Mouse (Mus musculus): ENCODE results near the gene Ntn3.
A peak's percentile ranks its signal among the peaks of the same experiment; 100 is the strongest.

The Ntn3 gene

DNA sequence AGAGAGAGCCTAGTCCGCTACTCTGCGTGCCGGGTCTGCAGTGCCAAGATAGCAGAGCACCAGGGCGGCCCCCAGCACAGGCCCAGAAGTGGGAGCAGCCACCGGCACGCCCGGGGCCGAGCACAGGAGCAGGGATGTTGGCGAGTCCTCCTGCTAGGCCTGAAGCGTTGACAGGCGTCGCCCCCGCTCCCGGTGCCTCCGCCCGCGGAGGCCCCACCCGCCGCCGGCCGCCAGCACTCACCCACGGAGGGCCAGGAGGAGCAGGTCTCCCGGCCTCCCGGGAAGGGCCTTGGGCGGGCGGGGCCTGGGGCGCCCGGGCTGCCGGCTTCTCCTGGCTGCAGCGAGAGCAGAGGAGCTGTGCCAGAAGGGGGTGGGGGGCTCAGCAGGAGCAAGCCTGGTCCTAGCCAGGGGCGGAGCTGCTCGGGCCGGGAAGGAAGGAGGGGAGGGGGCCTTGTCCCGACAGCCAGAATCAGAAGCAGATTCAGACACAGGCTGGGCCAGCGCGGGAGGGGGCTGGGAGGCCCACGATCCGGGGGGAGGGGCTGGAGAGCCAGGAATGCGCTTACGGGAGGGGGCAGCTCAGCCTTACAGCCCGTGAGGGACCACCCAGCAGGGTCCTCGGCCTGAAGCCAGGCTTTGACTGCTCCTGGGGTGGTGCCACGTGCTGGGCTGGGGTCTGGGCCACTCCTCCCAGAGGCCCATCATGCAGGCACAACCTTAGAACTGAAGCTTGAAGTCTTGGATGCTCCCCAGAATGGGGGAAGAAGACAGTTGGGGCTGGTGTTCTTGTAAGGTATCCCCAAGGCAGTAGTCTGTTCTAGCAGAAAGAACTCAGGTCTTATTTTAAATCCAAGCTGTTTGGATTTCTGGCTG, at the start of gene Ntn3:
Gene Ntn3 (minus strand): TSS at position 489 of the 873 bp plus-strand sequence.
- no peak for DNase-seq (ENCODE audit: extremely low read depth, low read depth, low spot score)

DNA sequence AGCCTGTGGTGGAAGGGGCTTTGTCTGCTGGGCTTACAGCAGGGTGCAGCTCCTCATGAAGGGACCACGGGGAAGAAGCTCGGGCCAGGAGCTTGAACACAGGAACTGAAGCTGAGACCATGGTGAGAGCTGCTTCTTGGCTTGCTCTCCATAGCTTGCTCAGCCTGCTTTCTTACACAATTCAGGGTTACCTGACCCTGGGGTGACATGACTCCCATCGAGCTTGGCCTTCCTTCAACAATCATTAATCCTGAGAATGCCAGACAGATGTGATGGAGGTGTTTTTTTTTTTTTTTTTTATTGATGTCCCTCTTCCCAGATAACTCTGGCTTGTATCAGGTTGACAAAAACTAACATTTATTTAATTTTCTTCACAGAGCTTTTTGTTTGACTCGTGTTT, 49.6 kb upstream of the Ntn3 start:
- DNase-seq (ENCODE audit: extremely low read depth, low read depth, low spot score) = peak; percentile 37

DNA sequence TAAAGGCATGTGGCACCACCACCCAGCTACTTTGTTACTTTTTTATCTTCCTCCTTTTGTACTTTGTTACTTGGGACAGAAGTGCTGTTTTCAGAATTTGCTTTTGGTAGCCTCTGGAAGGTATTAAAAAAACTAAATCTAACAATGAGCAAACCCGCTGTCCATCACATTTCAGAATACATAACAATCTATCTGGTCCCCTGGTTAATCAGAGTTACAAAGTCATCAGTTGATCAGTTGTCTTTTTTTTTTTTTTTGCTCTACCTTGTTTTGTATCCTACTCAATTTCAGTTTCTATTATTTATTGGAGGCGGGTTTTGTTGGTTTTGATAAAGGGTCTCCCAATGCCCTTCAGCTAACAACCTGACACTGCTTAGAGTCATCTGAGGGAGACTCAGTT, 43.0 kb upstream of the Ntn3 start:
- DNase-seq (ENCODE audit: extremely low read depth, low read depth, low spot score) = no peak

DNA sequence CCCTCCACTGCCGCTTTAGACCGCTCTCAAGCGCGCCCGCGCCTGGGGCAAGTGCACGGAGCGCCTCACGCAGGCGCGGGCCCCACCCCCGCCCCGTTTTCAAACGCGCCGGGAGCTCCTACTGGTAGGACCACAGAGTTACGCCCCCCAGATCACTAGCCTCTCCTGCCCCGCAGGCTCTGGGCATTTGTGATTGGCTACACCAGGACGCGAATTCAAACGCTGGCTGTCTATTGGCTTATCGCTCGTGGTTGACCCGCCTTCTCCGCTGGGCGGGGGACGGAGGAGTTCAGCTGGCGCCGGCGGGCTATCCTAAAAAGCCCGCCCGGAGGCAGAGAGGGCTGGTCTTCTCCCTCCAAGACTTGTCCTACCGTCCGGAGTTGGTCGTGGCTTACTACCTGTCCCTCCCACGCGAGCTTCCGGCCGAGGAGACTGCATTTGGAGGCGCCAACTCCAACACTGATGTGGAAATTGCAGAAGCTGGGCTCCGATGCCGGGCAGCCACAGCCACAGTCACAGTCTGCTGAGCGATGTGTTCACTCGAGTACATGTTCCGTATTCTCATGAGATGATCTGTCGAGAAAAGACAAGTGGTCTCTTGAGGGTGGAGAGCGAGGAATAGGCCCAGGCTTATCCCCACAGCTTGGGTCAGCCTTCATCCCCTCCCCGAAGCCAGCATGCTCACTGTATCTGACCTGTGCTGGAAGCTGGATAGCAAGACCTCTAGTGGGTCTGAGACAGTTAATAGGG, 42.2 kb upstream of the Ntn3 start, which contains the start of gene Ccnf:
Gene Ccnf (minus strand): TSS at position 165 of the 750 bp plus-strand sequence.
- peak; percentile 85 for DNase-seq (ENCODE audit: extremely low read depth, low read depth, low spot score)

DNA sequence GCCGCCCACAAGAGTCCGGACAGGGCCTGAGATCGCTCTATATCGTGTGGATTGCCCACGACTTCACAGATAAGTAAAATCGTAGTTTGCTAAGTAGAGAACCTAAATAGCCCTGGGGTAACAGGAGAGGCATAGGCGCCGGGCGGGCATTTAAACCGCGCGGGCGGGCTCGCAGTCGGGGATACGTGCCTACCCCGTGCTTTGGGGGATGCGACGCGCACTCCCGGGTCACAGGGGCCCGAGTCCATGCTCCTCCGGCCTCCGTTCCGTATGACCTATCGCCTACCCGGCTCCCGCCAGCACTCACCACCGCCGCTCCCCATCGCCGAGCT, 41.6 kb upstream of the Ntn3 start:
- DNase-seq (ENCODE audit: extremely low read depth, low read depth, low spot score) = no peak

DNA sequence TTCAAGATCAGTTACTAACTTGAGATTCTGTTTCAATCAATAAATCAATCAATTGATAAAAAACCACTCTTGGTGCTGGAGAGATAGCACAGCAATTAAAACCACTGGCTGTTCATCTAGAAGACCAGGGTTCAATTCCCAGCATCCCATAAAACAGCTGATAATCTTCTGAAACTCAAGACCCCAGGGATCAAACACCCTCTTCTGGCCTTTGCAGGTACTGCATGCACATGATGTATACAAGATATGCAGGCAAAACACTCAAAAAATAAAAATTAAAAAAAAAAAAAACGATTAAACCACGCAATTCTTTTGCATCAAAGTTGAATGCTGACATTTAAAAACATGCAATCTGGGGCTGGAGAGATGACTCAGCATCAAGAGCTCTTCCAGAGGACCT, 39.3 kb upstream of the Ntn3 start:
- DNase-seq (ENCODE audit: extremely low read depth, low read depth, low spot score) = no peak

DNA sequence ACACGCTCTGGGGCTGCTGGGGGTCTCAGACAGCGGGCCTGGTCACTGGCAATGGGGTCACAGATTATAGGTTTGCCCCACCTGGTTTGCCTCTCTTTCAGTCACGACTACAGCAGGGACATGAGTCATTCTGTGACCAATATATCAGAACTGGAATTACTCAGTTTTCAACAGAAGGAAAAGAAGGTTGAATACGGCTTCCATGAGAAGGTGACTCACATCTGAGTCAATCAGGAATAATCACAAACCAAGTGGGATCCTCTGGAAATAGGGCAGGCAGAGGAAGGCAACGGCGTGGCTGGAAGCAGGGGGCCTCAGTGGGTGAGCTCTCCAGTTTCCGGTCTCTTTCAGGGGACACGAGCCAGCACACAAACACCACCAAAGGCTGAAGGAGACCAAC, 34.7 kb upstream of the Ntn3 start:
- DNase-seq (ENCODE audit: extremely low read depth, low read depth, low spot score) = no peak

DNA sequence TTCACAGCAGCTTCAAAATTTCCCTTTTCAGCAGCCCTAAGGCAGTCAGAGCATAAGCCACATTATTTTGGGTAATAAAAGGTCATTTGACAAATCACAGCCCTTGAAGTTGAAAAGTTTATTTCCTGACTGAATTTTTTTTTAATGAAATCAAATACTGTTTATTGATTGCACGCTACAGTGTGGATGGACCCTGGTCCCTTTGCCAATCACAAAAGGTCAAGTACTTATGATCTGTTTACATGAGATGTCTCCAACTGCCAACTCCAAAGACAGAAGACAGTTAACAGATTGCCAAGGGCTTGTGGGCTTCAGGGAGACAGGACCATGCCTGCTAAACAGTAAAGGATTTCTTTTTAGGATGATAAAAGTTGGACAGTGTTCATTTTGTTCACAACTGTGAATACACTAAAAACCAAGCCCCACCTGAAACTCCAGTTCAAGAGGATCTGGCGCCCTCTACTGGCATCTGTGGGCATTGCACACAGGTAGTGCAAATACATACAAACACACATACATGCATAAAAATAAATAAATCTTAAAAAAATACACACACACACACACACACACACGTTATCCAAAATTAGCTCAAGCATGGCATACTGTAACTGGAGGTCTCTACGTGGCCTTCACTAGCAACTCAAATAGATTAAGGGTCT, 34.1 kb upstream of the Ntn3 start:
- DNase-seq (ENCODE audit: extremely low read depth, low read depth, low spot score) = no peak

DNA sequence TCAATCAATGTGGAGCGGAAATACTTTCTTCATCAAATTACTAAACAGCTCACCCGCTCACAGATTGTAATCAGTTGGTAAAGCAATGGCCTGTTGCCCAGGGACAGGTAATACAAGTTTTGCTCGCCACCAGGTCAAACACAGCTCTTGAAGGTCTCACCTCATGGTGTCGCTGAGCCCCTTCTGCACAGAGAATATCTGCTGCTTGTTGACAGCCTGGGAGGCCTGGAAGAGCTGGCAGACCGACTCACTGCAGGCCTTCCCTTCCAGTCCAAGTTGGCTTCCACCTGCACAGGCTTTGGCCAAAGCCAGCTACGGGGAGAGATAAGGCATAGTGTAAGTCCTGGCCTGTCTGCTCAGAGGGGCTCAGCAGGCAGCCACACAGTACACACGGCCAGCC, 27.6 kb upstream of the Ntn3 start:
- DNase-seq (ENCODE audit: extremely low read depth, low read depth, low spot score) = peak; percentile 56

DNA sequence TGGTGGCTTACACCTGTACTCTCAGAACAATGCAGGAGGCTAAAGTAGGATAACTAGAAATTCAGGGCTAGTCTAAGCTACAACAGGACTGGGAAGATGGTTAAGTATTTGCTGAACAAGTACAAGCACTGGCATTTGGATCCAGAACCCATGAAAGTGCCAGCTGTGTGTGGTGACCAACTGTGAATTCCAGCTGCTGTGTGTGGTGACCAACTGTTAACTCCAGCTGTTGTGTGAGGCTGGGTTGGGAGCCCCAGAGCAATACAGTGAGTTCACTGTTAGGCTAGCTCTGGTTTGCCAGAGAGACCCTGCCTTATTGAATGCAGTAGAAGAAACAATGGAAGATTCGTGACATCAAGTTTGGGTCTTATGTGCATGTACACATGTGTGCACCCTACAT, 27.1 kb upstream of the Ntn3 start:
- DNase-seq (ENCODE audit: extremely low read depth, low read depth, low spot score) = no peak

DNA sequence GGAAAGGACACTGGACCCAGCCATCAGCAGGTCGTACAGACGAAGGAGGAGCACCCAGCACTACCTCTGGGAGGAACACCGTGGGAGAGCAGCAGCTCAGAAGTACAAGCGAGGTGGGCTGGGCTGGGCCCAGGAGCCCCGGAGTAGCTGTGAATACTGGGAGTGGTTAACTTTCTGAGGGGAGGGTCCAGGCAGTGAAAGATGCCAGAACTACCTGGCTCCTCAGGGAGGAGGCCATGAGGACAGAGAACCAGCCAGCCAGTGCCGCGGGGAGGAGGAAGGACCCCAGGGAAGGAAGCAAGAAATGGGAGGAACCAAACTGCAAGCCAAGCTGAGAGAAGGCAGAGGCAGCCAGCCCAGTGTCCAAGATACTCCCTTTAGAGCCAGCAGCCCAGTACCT, 18.6 kb upstream of the Ntn3 start:
- no peak for DNase-seq (ENCODE audit: extremely low read depth, low read depth, low spot score)

DNA sequence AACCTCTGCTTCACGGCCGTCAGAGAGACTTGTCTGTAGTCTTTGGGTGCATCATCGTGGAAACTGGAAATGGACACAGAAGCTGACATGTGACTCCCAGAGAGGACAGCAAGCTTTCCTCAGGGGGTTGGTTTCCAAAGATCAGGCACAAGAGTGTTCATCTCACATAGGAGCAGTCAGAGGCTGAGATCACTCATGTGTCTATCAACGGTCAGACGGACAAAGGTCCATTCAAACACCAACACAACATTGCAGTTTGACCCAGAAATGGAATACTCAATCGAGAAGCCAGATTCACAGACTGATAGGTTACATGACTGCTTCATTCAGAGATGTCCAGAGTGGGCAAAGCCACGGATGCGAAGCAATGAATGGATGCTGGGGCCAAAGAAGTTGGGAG, 17.4 kb upstream of the Ntn3 start:
- no peak for DNase-seq (ENCODE audit: extremely low read depth, low read depth, low spot score)

DNA sequence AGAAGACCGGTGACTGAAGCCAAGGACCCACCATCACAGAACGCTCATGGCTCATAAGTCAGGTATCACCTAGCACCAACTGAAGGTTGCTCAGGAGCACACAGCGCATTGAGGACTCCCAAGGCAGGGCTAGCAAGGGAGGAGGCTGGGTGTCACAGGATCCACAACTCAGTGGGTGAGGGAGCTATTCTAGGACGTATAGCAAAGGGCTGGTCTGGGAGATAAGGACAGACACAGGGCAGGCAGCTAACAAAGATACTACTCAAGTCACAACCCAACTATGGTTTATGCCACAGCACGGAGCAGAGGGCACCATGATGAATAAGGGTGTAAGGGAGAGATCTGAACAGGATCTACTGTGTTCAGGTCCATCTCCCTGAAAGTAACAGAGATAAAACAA, 16.5 kb upstream of the Ntn3 start:
- DNase-seq (ENCODE audit: extremely low read depth, low read depth, low spot score) = no peak

DNA sequence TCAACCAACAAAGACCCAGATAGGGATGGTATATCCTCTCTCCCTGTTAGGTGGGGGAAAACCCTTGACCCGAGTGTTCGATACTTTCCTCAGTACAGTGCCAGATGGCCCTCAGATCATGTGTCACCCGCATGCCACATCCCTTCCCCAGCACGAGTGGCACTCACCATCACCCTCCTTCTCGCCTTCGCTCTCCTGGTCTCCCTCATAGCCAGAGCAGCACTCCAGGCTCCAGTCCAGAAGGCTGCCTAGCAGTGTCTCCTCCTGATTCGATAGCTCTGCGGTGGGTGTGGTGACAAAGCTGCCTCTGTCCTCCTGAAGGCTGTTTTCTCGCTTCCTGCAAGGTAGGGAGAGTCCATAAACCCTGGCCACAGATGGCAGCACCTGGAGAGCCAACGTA, 15.4 kb upstream of the Ntn3 start:
- DNase-seq (ENCODE audit: extremely low read depth, low read depth, low spot score) = no peak

DNA sequence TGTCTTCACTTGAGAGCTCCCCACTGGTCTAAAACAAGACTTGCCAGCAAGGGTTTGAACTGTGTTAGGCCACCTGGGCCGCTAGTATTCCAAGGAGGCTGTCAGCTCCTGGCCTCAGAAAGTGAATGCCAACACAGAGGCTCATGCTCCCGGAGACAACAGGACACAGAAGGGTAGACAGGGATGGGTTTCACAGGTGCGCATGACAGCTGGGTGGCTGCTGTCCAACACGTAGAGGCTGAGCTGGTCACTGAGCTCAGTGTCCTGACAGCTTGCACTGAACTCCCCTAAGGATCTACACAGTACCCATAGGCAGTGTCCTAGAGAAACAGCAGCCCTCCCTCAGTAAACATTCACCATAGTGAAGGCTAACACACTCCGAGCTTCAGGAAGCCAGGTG, 14.2 kb upstream of the Ntn3 start:
- DNase-seq (ENCODE audit: extremely low read depth, low read depth, low spot score) = no peak

DNA sequence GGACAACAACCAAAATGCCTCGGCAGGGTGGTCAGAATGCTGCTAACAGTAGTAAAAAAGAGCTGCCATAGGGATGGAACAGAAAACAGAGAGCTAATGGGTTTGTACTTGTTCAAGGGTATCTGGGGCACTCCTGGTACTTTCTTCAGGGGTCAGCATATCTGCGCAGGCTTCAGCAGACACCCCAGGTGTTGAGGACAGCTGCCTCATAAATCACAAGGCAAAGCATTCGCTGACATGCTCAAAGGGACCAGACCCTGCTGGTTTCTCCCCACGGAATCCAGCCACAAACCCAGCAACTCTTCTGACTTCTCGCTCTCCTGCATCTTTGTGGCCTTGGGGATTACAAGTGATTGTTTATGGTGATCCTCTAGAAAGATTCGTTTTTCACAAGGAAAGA, 13.3 kb upstream of the Ntn3 start:
- DNase-seq (ENCODE audit: extremely low read depth, low read depth, low spot score) = no peak

DNA sequence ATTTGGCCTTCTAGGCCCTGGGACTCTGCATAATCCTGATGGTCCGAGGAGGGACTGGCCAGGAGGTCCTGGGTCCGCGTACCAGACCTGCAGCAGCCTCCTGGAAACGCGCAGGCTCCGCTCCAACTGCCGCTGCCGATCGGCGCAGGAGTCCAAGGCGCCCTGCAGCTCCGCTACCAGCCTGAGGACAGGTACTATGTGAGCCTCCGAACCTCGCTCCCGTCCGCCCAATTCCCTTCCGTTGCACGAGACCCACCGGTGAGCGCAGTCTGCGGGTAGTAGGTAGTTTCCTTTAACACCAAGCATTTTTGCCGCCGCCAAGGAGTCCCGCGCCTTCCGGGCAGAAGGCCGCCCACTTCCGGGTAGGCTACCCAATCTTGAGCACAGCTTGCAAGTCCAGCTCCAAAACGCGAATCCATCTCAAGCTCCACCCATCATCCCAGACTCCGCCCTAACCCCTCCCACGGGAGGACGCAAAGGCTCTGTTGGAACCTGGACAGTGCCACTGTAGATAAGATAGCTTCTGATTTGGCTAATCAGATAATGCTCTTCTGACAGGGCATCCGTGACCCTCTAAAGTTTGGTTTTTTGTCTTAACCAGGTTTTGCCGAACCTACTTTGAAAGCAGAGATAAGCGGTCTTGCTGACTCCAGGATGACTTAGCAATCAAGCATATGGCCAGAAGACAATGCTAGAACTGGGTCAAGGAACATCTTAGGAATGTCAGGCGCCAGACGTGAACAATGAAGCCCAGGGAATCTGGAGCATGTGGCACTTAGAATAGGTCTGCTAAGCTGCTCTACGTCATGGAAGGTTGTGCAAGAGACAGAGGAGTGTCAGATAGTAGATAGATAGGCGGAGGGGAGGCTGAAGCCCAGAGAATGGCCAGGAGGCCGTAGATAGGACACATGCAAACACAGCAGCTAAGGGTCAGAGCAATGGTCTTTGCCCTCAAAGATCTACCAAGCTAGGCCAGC, 11.4 kb upstream of the Ntn3 start, which contains the start of gene Tedc2:
Gene Tedc2 (minus strand): TSS at position 417 of the 977 bp plus-strand sequence.
- DNase-seq (ENCODE audit: extremely low read depth, low read depth, low spot score) = no peak

DNA sequence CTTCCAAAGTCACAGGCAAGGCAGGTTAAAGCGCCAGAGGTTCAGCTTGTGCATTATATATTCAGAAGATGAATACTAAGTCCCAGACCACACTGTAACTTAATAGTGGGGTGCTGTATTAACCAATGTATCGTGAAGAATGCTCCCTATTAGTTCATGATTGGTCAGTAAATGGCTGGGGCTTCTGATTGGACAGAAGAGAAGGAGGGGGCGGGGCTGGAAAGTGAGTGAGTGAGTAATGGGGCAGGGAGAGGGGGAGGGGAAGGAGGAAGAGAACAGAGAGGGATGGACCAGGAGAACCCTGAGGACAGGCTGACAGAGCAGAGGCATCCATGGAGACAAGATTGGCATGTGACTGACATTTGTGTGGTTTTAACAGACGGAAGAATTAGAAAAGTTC, 7.5 kb upstream of the Ntn3 start:
- DNase-seq (ENCODE audit: extremely low read depth, low read depth, low spot score) = no peak

DNA sequence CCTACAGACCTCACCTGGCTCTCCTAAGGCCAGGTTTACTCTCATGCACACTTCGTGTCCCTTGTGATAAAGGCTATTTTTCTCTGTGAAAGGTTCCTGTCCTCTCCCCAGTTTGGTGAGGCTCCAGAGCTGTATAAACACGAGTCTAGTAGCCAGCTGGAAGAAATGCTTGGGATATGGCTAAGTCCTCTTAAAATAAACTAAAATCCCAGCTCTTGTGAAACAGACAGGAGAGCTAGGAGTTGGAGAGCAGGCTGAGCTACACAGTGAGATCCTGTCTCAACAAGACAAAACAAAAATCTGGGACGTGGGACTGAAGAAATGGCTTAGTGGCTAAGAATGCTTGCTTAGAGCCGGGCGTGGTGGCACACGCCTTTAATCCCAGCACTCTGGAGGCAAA, 3.9 kb upstream of the Ntn3 start:
- DNase-seq (ENCODE audit: extremely low read depth, low read depth, low spot score) = peak; percentile 95

DNA sequence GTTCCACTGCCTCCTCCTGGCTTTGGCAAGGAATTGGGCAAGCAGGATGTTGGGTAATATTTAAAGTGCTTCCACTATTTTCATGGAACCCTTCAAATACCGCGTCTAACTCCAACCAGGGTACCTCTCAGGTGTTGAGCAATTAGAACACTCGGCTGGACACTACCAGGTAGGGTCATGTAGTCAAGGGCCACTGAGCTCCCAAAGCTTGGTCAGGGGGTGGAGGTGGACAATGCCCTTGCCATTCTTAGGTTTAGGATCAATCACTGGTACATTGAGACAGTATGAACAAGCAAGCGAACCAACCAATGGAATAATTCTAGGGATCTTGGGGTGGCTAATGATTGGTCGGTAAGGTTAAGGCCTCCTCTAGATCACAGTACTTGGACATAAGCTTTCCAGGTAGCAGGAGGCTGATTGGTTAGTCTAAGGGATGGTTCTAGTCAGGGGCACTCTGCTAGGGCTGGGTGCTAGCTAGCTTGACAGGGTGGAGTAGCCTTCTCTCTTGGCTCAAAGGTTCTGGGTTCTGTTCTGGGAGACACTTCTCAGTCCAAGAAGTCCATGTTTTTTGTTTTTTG, 3.2 kb upstream of the Ntn3 start:
- DNase-seq (ENCODE audit: extremely low read depth, low read depth, low spot score) = no peak
